Mouse (Mus musculus) cortical plate, adult 2 months (tissue): ENCODE results near the gene C9orf72. TPM values are rescaled to one million over a fixed set of nuclear protein-coding genes. Genes with fewer than 3 reads are reported as not detected.

ENCODE experiments used
- H3K27ac ChIP-seq: fragments of 200-500 bp; 2 replicates; pipeline ENCODE4 v1.5.1; 2012; ENCODE audit warnings: low read length, control low read depth, inconsistent platforms; ENCODE audit not compliant: insufficient read depth
- H3K4me1 ChIP-seq: fragments of 200-500 bp; 2 replicates; pipeline ENCODE4 v1.6.1; 2011; ENCODE audit warnings: low read length; ENCODE audit not compliant: control insufficient read depth, insufficient read depth
- H3K4me3 ChIP-seq: fragments of 200-500 bp; 2 replicates; pipeline ENCODE4 v1.5.1; 2011; ENCODE audit warnings: mild to moderate bottlenecking, low read length, control low read depth; ENCODE audit not compliant: insufficient read depth
- CTCF ChIP-seq: fragments of 200-500 bp; IDR thresholded peaks from 2 replicates; pipeline ENCODE4 v1.5.1; 2011; ENCODE audit warnings: mild to moderate bottlenecking, control low read depth, low read length; ENCODE audit not compliant: insufficient read depth; ENCODE audit errors: extremely low read depth
- POLR2A ChIP-seq: fragments of 200-500 bp; IDR thresholded peaks from 2 replicates; pipeline ENCODE4 v1.6.1; 2011; ENCODE audit warnings: mild to moderate bottlenecking, low read length, control low read depth; ENCODE audit not compliant: insufficient read depth; ENCODE audit errors: extremely low read depth
- polyA plus RNA-seq: library from polyadenylated mRNA; depleted of rRNA; stranded (reverse); fragments of >200 nt; gene quantifications from 2 replicates; pipeline ENCODE4 v1.2.3, GENCODE M21; 2012

C9orf72 gene
- polyA plus RNA-seq, 1 experiment = 22.7 TPM

- H3K4me1 ChIP-seq = no peaks in the 10 kb centered on the region
- H3K4me3 ChIP-seq = no peak overlapping the region
- no peak overlapping the region for H3K27ac ChIP-seq
- TF ChIP-seq POLR2A (no peak), CTCF (no peak)
Measured at GRCm38 (mm10) chr4:35187617-35188326, 38.2 kb downstream of the C9orf72 start.

GRCm38 (mm10) chr4:35177926-35178645 lies 47.9 kb downstream of the C9orf72 start:
- Histone ChIP-seq H3K27ac (no peak overlapping the region), H3K4me3 (no peak overlapping the region), H3K4me1 (no peaks in the 10 kb centered on the region)
- TF ChIP-seq CTCF = no peak
- no peak for TF ChIP-seq POLR2A

DNA sequence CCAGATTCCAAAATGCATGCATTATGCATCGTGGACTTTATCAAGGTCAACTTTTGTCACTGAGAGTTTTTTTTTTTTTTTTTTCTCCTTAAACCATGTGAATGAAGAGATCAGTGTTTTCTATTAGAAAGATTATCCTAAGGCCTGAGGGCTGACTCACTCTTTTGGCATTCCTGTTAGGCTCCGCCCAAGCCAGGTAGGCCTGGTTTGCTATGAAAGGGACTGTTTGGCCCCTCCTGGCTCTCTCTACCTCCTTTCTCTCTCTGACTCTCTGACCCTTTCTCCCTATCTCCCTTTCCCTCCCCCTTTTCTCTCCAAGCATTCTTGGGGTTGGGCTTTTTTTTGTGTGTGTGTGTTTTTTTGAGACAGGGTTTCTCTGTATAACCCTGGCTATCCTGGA lies 50.4 kb downstream of the C9orf72 start:
- H3K4me3 ChIP-seq = no peak overlapping the region

DNA sequence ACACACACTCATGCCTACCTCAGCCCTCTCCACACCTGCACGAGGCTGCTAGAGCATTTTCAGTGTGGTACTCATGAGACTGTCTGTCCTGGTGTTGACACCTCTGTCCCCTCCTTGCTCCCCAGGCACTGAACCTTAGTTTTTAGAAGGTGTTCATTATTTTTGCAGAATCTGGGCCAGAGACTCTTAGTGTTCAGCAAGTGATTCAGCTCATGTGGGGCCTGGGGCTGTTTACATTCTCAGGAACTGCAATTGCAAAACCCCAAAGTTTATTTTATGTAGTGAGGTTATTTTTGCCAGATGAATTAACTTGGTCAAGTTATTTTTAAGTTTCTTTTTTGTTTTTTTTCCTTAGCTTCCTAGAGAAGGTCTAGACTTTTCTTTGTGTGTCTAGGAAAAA lies 52.4 kb downstream of the C9orf72 start:
- Histone ChIP-seq H3K4me1 (no peaks in the 10 kb centered on the region), H3K27ac (no peak overlapping the region), H3K4me3 (no peak overlapping the region)
- no peak for TF ChIP-seq CTCF
- no peak for TF ChIP-seq POLR2A

More for the DNA sequence above, 50.4 kb downstream of the C9orf72 start:
- TF ChIP-seq POLR2A = no peak
- TF ChIP-seq CTCF = no peak
- H3K4me1 ChIP-seq = no peaks in the 10 kb centered on the region
- no peak overlapping the region for H3K27ac ChIP-seq

- TF ChIP-seq CTCF (no peak), POLR2A (no peak)
- Histone ChIP-seq H3K4me1 (no peaks in the 10 kb centered on the region), H3K4me3 (no peak overlapping the region), H3K27ac (no peak overlapping the region)
Measured at GRCm38 (mm10) chr4:35172471-35172870, 53.5 kb downstream of the C9orf72 start.

GRCm38 (mm10) chr4:35169571-35170125 lies 56.3 kb downstream of the C9orf72 start:
- Histone ChIP-seq H3K4me3 (no peak overlapping the region), H3K27ac (no peak overlapping the region), H3K4me1 (no peaks in the 10 kb centered on the region)
- TF ChIP-seq CTCF (no peak), POLR2A (no peak)

GRCm38 (mm10) chr4:35167855-35168254 lies 58.1 kb downstream of the C9orf72 start:
- Histone ChIP-seq H3K4me1 (no peaks in the 10 kb centered on the region), H3K27ac (no peak overlapping the region)
- no peak for TF ChIP-seq CTCF
- TF ChIP-seq POLR2A = no peak

GRCm38 (mm10) chr4:35165947-35166346 lies 60.0 kb downstream of the C9orf72 start:
- Histone ChIP-seq H3K27ac (no peak overlapping the region), H3K4me1 (no peaks in the 10 kb centered on the region), H3K4me3 (no peak overlapping the region)
- TF ChIP-seq CTCF = no peak
- TF ChIP-seq POLR2A = no peak

More at GRCm38 (mm10) chr4:35167855-35168254, 58.1 kb downstream of the C9orf72 start:
- H3K4me3 ChIP-seq = no peak overlapping the region

DNA sequence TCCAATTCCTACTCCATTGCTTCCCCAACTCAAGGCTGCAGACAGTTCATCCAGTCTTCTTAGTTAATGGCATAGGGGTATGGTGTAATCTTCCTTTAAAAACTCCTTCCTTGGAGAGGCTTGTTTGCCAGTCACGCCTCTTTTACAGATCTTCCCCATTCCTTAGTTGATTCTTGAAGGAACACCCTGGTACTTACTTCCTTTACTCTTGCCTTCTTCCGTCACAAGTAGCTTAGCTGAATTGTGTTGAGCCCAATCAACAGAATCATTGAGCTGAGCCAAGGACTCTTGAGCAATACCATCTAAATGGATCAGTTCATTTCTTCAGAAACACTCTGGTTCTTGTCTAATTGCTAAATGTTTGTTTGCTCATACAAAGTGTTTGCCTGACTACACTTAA lies 60.7 kb downstream of the C9orf72 start:
- no peak overlapping the region for H3K27ac ChIP-seq
- H3K4me1 ChIP-seq = no peaks in the 10 kb centered on the region
- TF ChIP-seq POLR2A (no peak), CTCF (no peak)
- no peak overlapping the region for H3K4me3 ChIP-seq
